Mouse (Mus musculus): ENCODE results near the gene Gm20388. TPM values are rescaled to one million over a fixed set of nuclear protein-coding genes. Genes with fewer than 3 reads are reported as not detected.
"Not testable (repeated sequence)": the region's sequence is repeated elsewhere in the genome, so short reads cannot be mapped to it uniquely, and the experiment has no call there.

The Gm20388 gene
- polyA plus RNA-seq, 1 experiment from 2014 or later: 5.3 TPM

- no peak overlapping the region for H3K4me3 ChIP-seq (ENCODE audit: low read depth, low read length)
- H3K9ac ChIP-seq (ENCODE audit: low read depth, low read length): no peak overlapping the region
- H3K4me1 ChIP-seq (replicated peaks; ENCODE audit: control insufficient read depth, insufficient read depth, low read length): no peaks in the 10 kb centered on the region
- H3K27ac ChIP-seq (ENCODE audit: low read depth, low read length): no peak overlapping the region
- no peak overlapping the region for H3K4me2 ChIP-seq
- 85% methylated on average over 7 of the region's 7 CpGs for WGBS
- H3K9me3 ChIP-seq (ENCODE audit: control insufficient read depth, low read length): no peaks in the 10 kb centered on the region
- H3K27me3 ChIP-seq (replicated peaks; ENCODE audit: control insufficient read depth, insufficient read depth, low read length): peaks cover 25% of the 10 kb centered on the region
- ATAC-seq (replicated peaks; ENCODE audit: low FRiP score): no peak
- H3K36me3 ChIP-seq (ENCODE audit: control insufficient read depth, insufficient read depth, low read length): no peaks in the 10 kb centered on the region
- no peak for DNase-seq (ENCODE audit: low spot score)
Measured at GRCm38 (mm10) chr8:121307723-121308122, 1397.1 kb downstream of the Gm20388 start.

- no peak overlapping the region for H3K4me3 ChIP-seq (ENCODE audit: low read depth, low read length)
- H3K27me3 ChIP-seq (replicated peaks; ENCODE audit: control insufficient read depth, insufficient read depth, low read length): peaks cover 18% of the 10 kb centered on the region
- peaks cover 10% of the 10 kb centered on the region for H3K4me1 ChIP-seq (replicated peaks; ENCODE audit: control insufficient read depth, insufficient read depth, low read length)
- WGBS: 24% methylated on average over 25 of the region's 25 CpGs
- no peak overlapping the region for H3K9ac ChIP-seq (ENCODE audit: low read depth, low read length)
- H3K9me3 ChIP-seq (ENCODE audit: control insufficient read depth, low read length): no peaks in the 10 kb centered on the region
- H3K4me2 ChIP-seq: peak overlapping the region; percentile 20; the same call in 1 of the 2 replicates
- ATAC-seq (replicated peaks; ENCODE audit: low FRiP score) (no peak), DNase-seq (ENCODE audit: low spot score) (no peak)
- H3K27ac ChIP-seq (ENCODE audit: low read depth, low read length): peak overlapping the region; percentile 13; the same call in 1 of the 2 replicates
- H3K36me3 ChIP-seq (ENCODE audit: control insufficient read depth, insufficient read depth, low read length): no peaks in the 10 kb centered on the region
Measured at GRCm38 (mm10) chr8:121310976-121311819, 1400.6 kb downstream of the Gm20388 start.

GRCm38 (mm10) chr8:121313458-121313857 lies 1402.8 kb downstream of the Gm20388 start:
- Histone ChIP-seq H3K4me3 (ENCODE audit: low read depth, low read length) (no peak overlapping the region), H3K27me3 (replicated peaks; ENCODE audit: control insufficient read depth, insufficient read depth, low read length) (peaks cover 15% of the 10 kb centered on the region), H3K27ac (ENCODE audit: low read depth, low read length) (no peak overlapping the region), H3K9me3 (ENCODE audit: control insufficient read depth, low read length) (no peaks in the 10 kb centered on the region), H3K36me3 (ENCODE audit: control insufficient read depth, insufficient read depth, low read length) (no peaks in the 10 kb centered on the region), H3K4me1 (replicated peaks; ENCODE audit: control insufficient read depth, insufficient read depth, low read length) (peaks cover 10% of the 10 kb centered on the region), H3K9ac (ENCODE audit: low read depth, low read length) (no peak overlapping the region), H3K4me2 (no peak overlapping the region)
- ATAC-seq (replicated peaks; ENCODE audit: low FRiP score): no peak
- DNase-seq (ENCODE audit: low spot score): no peak
- WGBS: 48% methylated on average over 6 of the region's 6 CpGs

GRCm38 (mm10) chr8:121314036-121314435 lies 1403.4 kb downstream of the Gm20388 start:
- Histone ChIP-seq H3K36me3 (ENCODE audit: control insufficient read depth, insufficient read depth, low read length) (no peaks in the 10 kb centered on the region), H3K9me3 (ENCODE audit: control insufficient read depth, low read length) (no peaks in the 10 kb centered on the region), H3K4me1 (replicated peaks; ENCODE audit: control insufficient read depth, insufficient read depth, low read length) (peaks cover 10% of the 10 kb centered on the region), H3K9ac (ENCODE audit: low read depth, low read length) (no peak overlapping the region), H3K4me3 (ENCODE audit: low read depth, low read length) (no peak overlapping the region), H3K4me2 (no peak overlapping the region), H3K27ac (ENCODE audit: low read depth, low read length) (no peak overlapping the region), H3K27me3 (replicated peaks; ENCODE audit: control insufficient read depth, insufficient read depth, low read length) (peaks cover 11% of the 10 kb centered on the region)
- 59% methylated on average over 5 of the region's 5 CpGs for WGBS
- ATAC-seq (replicated peaks; ENCODE audit: low FRiP score) (no peak), DNase-seq (ENCODE audit: low spot score) (no peak)

- Histone ChIP-seq H3K27ac (ENCODE audit: low read depth, low read length) (peak overlapping the region; percentile 47), H3K9me3 (ENCODE audit: control insufficient read depth, low read length) (no peaks in the 10 kb centered on the region), H3K36me3 (ENCODE audit: control insufficient read depth, insufficient read depth, low read length) (no peaks in the 10 kb centered on the region), H3K4me3 (ENCODE audit: low read depth, low read length) (no peak overlapping the region), H3K4me1 (replicated peaks; ENCODE audit: control insufficient read depth, insufficient read depth, low read length) (peaks cover 10% of the 10 kb centered on the region), H3K9ac (ENCODE audit: low read depth, low read length) (no peak overlapping the region), H3K27me3 (replicated peaks; ENCODE audit: control insufficient read depth, insufficient read depth, low read length) (peaks cover 6% of the 10 kb centered on the region), H3K4me2 (no peak overlapping the region)
- 15% methylated on average over 3 of the region's 3 CpGs for WGBS
- DNase-seq (ENCODE audit: low spot score) (no peak), ATAC-seq (replicated peaks; ENCODE audit: low FRiP score) (no peak)
Measured at GRCm38 (mm10) chr8:121315569-121315968, 1404.9 kb downstream of the Gm20388 start.

GRCm38 (mm10) chr8:121316009-121316408 lies 1405.4 kb downstream of the Gm20388 start:
- peaks cover 10% of the 10 kb centered on the region for H3K4me1 ChIP-seq (replicated peaks; ENCODE audit: control insufficient read depth, insufficient read depth, low read length)
- no peak overlapping the region for H3K4me2 ChIP-seq
- no peak overlapping the region for H3K4me3 ChIP-seq (ENCODE audit: low read depth, low read length)
- DNase-seq (ENCODE audit: low spot score) (peak; percentile 49), ATAC-seq (replicated peaks; ENCODE audit: low FRiP score) (no peak; the same call in 1 of the 2 replicates)
- H3K9me3 ChIP-seq (ENCODE audit: control insufficient read depth, low read length): no peaks in the 10 kb centered on the region
- H3K27me3 ChIP-seq (replicated peaks; ENCODE audit: control insufficient read depth, insufficient read depth, low read length): peaks cover 1% of the 10 kb centered on the region
- no peak overlapping the region for H3K9ac ChIP-seq (ENCODE audit: low read depth, low read length)
- H3K27ac ChIP-seq (ENCODE audit: low read depth, low read length): peak overlapping the region; percentile 47
- 6% methylated on average over 18 of the region's 18 CpGs for WGBS
- H3K36me3 ChIP-seq (ENCODE audit: control insufficient read depth, insufficient read depth, low read length): no peaks in the 10 kb centered on the region

- DNase-seq (ENCODE audit: low spot score); ATAC-seq (replicated peaks; ENCODE audit: low FRiP score); H3K9me3 ChIP-seq (ENCODE audit: control insufficient read depth, low read length); H3K4me3 ChIP-seq (ENCODE audit: low read depth, low read length); H3K4me1 ChIP-seq (replicated peaks; ENCODE audit: control insufficient read depth, insufficient read depth, low read length); H3K36me3 ChIP-seq (ENCODE audit: control insufficient read depth, insufficient read depth, low read length); H3K27me3 ChIP-seq (replicated peaks; ENCODE audit: control insufficient read depth, insufficient read depth, low read length); H3K4me2 ChIP-seq; H3K27ac ChIP-seq (ENCODE audit: low read depth, low read length); H3K9ac ChIP-seq (ENCODE audit: low read depth, low read length): not testable (repeated sequence)
- no CpG with 5 or more reads among the region's 19 CpGs for WGBS
Measured at GRCm38 (mm10) chr8:121318756-121319155, 1408.1 kb downstream of the Gm20388 start.

- H3K4me3 ChIP-seq (ENCODE audit: low read depth, low read length): no peak overlapping the region
- no peak for DNase-seq (ENCODE audit: low spot score)
- no peak overlapping the region for H3K4me2 ChIP-seq
- no peak for ATAC-seq (replicated peaks; ENCODE audit: low FRiP score)
- no peaks in the 10 kb centered on the region for H3K36me3 ChIP-seq (ENCODE audit: control insufficient read depth, insufficient read depth, low read length)
- no peaks in the 10 kb centered on the region; the same call in none of the 2 replicates for H3K27me3 ChIP-seq (replicated peaks; ENCODE audit: control insufficient read depth, insufficient read depth, low read length)
- no peak overlapping the region for H3K9ac ChIP-seq (ENCODE audit: low read depth, low read length)
- peaks cover 10% of the 10 kb centered on the region for H3K4me1 ChIP-seq (replicated peaks; ENCODE audit: control insufficient read depth, insufficient read depth, low read length)
- no peaks in the 10 kb centered on the region for H3K9me3 ChIP-seq (ENCODE audit: control insufficient read depth, low read length)
- no peak overlapping the region for H3K27ac ChIP-seq (ENCODE audit: low read depth, low read length)
- WGBS: 35% methylated on average over 5 of the region's 5 CpGs
Measured at GRCm38 (mm10) chr8:121319491-121319890, 1408.8 kb downstream of the Gm20388 start.
